Mouse (Mus musculus) spleen, adult 2 months (tissue): ENCODE results near the gene Hspb8.

ENCODE experiments used
- CTCF ChIP-seq: fragments of 200-500 bp; IDR thresholded peaks from 2 replicates; pipeline ENCODE4 v1.5.1; 2011; ENCODE audit warnings: mild to moderate bottlenecking, inconsistent platforms; ENCODE audit not compliant: insufficient read depth, insufficient read length, insufficient replicate concordance; ENCODE audit errors: extremely low read depth
- POLR2A ChIP-seq: fragments of 200-500 bp; IDR thresholded peaks from 2 replicates; pipeline ENCODE4 v1.6.1; 2011; ENCODE audit warnings: low read depth, low read length, inconsistent platforms

GRCm38 (mm10) chr5:116407321-116407720 lies 15.3 kb downstream of the Hspb8 start:
- no peak for TF ChIP-seq CTCF
- TF ChIP-seq POLR2A: no peak
